Mouse (Mus musculus) lung, postnatal 36 days (tissue): ENCODE results near the gene Esrrg.

Experiments
- DNase-seq: peaks from one replicate; pipeline ENCODE4 v3.0.0; 2022; ENCODE audit warnings: mixed read lengths

Gene Esrrg

GRCm38 (mm10) chr1:187920156-187920777 is 311.7 kb downstream of the Esrrg start:
- no peak for DNase-seq

GRCm38 (mm10) chr1:187931146-187931545 is 322.6 kb downstream of the Esrrg start:
- DNase-seq = no peak

GRCm38 (mm10) chr1:187938652-187939051 is 330.1 kb downstream of the Esrrg start:
- DNase-seq = peak; percentile 8

GRCm38 (mm10) chr1:187939078-187939477 is 330.5 kb downstream of the Esrrg start:
- peak; percentile 8 for DNase-seq

GRCm38 (mm10) chr1:187951506-187951905 is 342.9 kb downstream of the Esrrg start:
- no peak for DNase-seq

GRCm38 (mm10) chr1:187956702-187957101 is 348.1 kb downstream of the Esrrg start:
- no peak for DNase-seq

- DNase-seq = no peak
Observed at GRCm38 (mm10) chr1:187959192-187959591, 350.6 kb downstream of the Esrrg start.

- DNase-seq = no peak
Observed at GRCm38 (mm10) chr1:187961452-187961851, 352.9 kb downstream of the Esrrg start.

- no peak for DNase-seq
Observed at GRCm38 (mm10) chr1:187964829-187965760, 356.5 kb downstream of the Esrrg start.

GRCm38 (mm10) chr1:187965921-187966320 is 357.3 kb downstream of the Esrrg start:
- DNase-seq = no peak

GRCm38 (mm10) chr1:187968379-187968778 is 359.8 kb downstream of the Esrrg start:
- DNase-seq = no peak

- DNase-seq = no peak
Observed at GRCm38 (mm10) chr1:187969491-187969890, 360.9 kb downstream of the Esrrg start.

- DNase-seq = peak; percentile 33
Observed at GRCm38 (mm10) chr1:187974396-187974795, 365.8 kb downstream of the Esrrg start.

- DNase-seq = no peak
Observed at GRCm38 (mm10) chr1:187975465-187976352, 367.1 kb downstream of the Esrrg start.

- no peak for DNase-seq
Observed at GRCm38 (mm10) chr1:187976353-187976730, 367.8 kb downstream of the Esrrg start.

- DNase-seq = no peak
Observed at GRCm38 (mm10) chr1:187981028-187981427, 372.4 kb downstream of the Esrrg start.

GRCm38 (mm10) chr1:187983177-187983576 is 374.6 kb downstream of the Esrrg start:
- DNase-seq = no peak

- DNase-seq = no peak
Observed at GRCm38 (mm10) chr1:187990161-187990560, 381.6 kb downstream of the Esrrg start.

- peak; percentile 56 for DNase-seq
Observed at GRCm38 (mm10) chr1:187997584-187998338, 389.2 kb downstream of the Esrrg start.

- no peak for DNase-seq
Observed at GRCm38 (mm10) chr1:187999121-187999520, 390.5 kb downstream of the Esrrg start.

GRCm38 (mm10) chr1:188000189-188000588 is 391.6 kb downstream of the Esrrg start:
- no peak for DNase-seq

- no peak for DNase-seq
Observed at GRCm38 (mm10) chr1:188006820-188007491, 398.4 kb downstream of the Esrrg start.
